Mouse (Mus musculus): ENCODE results near the gene Rnasel. TPM values are rescaled to one million over a fixed set of nuclear protein-coding genes. Genes with fewer than 3 reads are reported as not detected.

The Rnasel gene
- polyA plus RNA-seq, 1 experiment from 2014 or later = 13.8 TPM

GRCm38 (mm10) chr1:153712633-153713032, 36.6 kb upstream of the Rnasel start:
- ATAC-seq (ENCODE audit: low read depth) (no peak), DNase-seq (no peak)
- H3K4me1 ChIP-seq (replicated peaks) = no peaks in the 10 kb centered on the region
- 75% methylated on average over 2 of the region's 2 CpGs for whole genome bisulfite sequencing (ENCODE audit: insufficient replicate concordance)
- H3K9me3 ChIP-seq (replicated peaks) = no peaks in the 10 kb centered on the region
- H3K36me3 ChIP-seq = no peaks in the 10 kb centered on the region
- no peak overlapping the region for H3K4me2 ChIP-seq
- H3K27me3 ChIP-seq = no peaks in the 10 kb centered on the region
- no peak overlapping the region for H3K4me3 ChIP-seq (replicated peaks)
- no peak overlapping the region for H3K27ac ChIP-seq
- no peak overlapping the region for H3K9ac ChIP-seq

- H3K4me3 ChIP-seq (replicated peaks) = no peak overlapping the region
- H3K9ac ChIP-seq = no peak overlapping the region
- no peak overlapping the region for H3K27ac ChIP-seq
- H3K9me3 ChIP-seq (replicated peaks) = no peaks in the 10 kb centered on the region
- WGBS (ENCODE audit: insufficient replicate concordance) = 52% methylated on average over 1 of the region's 1 CpGs
- H3K4me2 ChIP-seq = no peak overlapping the region
- ATAC-seq (ENCODE audit: low read depth) (no peak), DNase-seq (no peak)
- H3K27me3 ChIP-seq = no peaks in the 10 kb centered on the region
- no peaks in the 10 kb centered on the region for H3K36me3 ChIP-seq
- no peaks in the 10 kb centered on the region for H3K4me1 ChIP-seq (replicated peaks)
Measured at GRCm38 (mm10) chr1:153717990-153718389, 31.2 kb upstream of the Rnasel start.

GRCm38 (mm10) chr1:153720935-153721334, 28.3 kb upstream of the Rnasel start:
- Histone ChIP-seq H3K27me3 (no peaks in the 10 kb centered on the region), H3K27ac (no peak overlapping the region), H3K9ac (no peak overlapping the region), H3K36me3 (no peaks in the 10 kb centered on the region), H3K9me3 (replicated peaks) (no peaks in the 10 kb centered on the region), H3K4me1 (replicated peaks) (no peaks in the 10 kb centered on the region), H3K4me3 (replicated peaks) (no peak overlapping the region), H3K4me2 (no peak overlapping the region)
- DNase-seq (no peak), ATAC-seq (ENCODE audit: low read depth) (no peak)
- 74% methylated on average over 7 of the region's 7 CpGs for WGBS (ENCODE audit: insufficient replicate concordance)

GRCm38 (mm10) chr1:153721565-153722310, 27.5 kb upstream of the Rnasel start:
- 61% methylated on average over 9 of the region's 9 CpGs for WGBS (ENCODE audit: insufficient replicate concordance)

GRCm38 (mm10) chr1:153723426-153723825, 25.8 kb upstream of the Rnasel start:
- no peak overlapping the region for H3K9ac ChIP-seq
- no peak overlapping the region for H3K27ac ChIP-seq
- H3K36me3 ChIP-seq = no peaks in the 10 kb centered on the region
- WGBS (ENCODE audit: insufficient replicate concordance) = 60% methylated on average over 9 of the region's 9 CpGs
- H3K4me2 ChIP-seq = no peak overlapping the region
- H3K4me1 ChIP-seq (replicated peaks) = no peaks in the 10 kb centered on the region
- H3K4me3 ChIP-seq (replicated peaks) = no peak overlapping the region
- no peak for ATAC-seq (ENCODE audit: low read depth)
- H3K27me3 ChIP-seq = no peaks in the 10 kb centered on the region
- DNase-seq = no peak
- H3K9me3 ChIP-seq (replicated peaks) = no peaks in the 10 kb centered on the region

More at GRCm38 (mm10) chr1:153721565-153722310, 27.5 kb upstream of the Rnasel start:
- Histone ChIP-seq H3K36me3 (no peaks in the 10 kb centered on the region), H3K4me1 (replicated peaks) (no peaks in the 10 kb centered on the region), H3K4me2 (no peak overlapping the region), H3K27ac (no peak overlapping the region), H3K9me3 (replicated peaks) (no peaks in the 10 kb centered on the region), H3K4me3 (replicated peaks) (no peak overlapping the region), H3K9ac (no peak overlapping the region), H3K27me3 (no peaks in the 10 kb centered on the region)
- ATAC-seq (ENCODE audit: low read depth) (no peak), DNase-seq (no peak)

- DNase-seq (no peak), ATAC-seq (ENCODE audit: low read depth) (no peak)
- Histone ChIP-seq H3K4me2 (no peak overlapping the region), H3K9me3 (replicated peaks) (no peaks in the 10 kb centered on the region), H3K4me3 (replicated peaks) (no peak overlapping the region), H3K9ac (no peak overlapping the region), H3K4me1 (replicated peaks) (no peaks in the 10 kb centered on the region), H3K27me3 (no peaks in the 10 kb centered on the region), H3K27ac (no peak overlapping the region), H3K36me3 (no peaks in the 10 kb centered on the region)
- WGBS (ENCODE audit: insufficient replicate concordance) = 81% methylated on average over 16 of the region's 16 CpGs
Measured at GRCm38 (mm10) chr1:153726636-153727035, 22.6 kb upstream of the Rnasel start.

- ATAC-seq (ENCODE audit: low read depth) (no peak), DNase-seq (no peak)
- Histone ChIP-seq H3K4me1 (replicated peaks) (no peaks in the 10 kb centered on the region), H3K4me3 (replicated peaks) (no peak overlapping the region), H3K4me2 (no peak overlapping the region), H3K36me3 (no peaks in the 10 kb centered on the region), H3K27me3 (no peaks in the 10 kb centered on the region), H3K9me3 (replicated peaks) (no peaks in the 10 kb centered on the region), H3K9ac (no peak overlapping the region), H3K27ac (no peak overlapping the region)
- WGBS (ENCODE audit: insufficient replicate concordance) = 20% methylated on average over 2 of the region's 2 CpGs
Measured at GRCm38 (mm10) chr1:153729806-153730205, 19.4 kb upstream of the Rnasel start.

- no peaks in the 10 kb centered on the region for H3K4me1 ChIP-seq (replicated peaks)
- no peak overlapping the region for H3K4me2 ChIP-seq
- no peak overlapping the region for H3K4me3 ChIP-seq (replicated peaks)
- WGBS (ENCODE audit: insufficient replicate concordance) = 49% methylated on average over 3 of the region's 3 CpGs
- no peak overlapping the region for H3K27ac ChIP-seq
- DNase-seq = no peak
- no peaks in the 10 kb centered on the region for H3K27me3 ChIP-seq
- no peaks in the 10 kb centered on the region for H3K36me3 ChIP-seq
- no peak for ATAC-seq (ENCODE audit: low read depth)
- no peak overlapping the region for H3K9ac ChIP-seq
- no peaks in the 10 kb centered on the region for H3K9me3 ChIP-seq (replicated peaks)
Measured at GRCm38 (mm10) chr1:153730671-153731070, 18.6 kb upstream of the Rnasel start.

GRCm38 (mm10) chr1:153733181-153733580, 16.0 kb upstream of the Rnasel start:
- Histone ChIP-seq H3K9me3 (replicated peaks) (no peaks in the 10 kb centered on the region), H3K9ac (no peak overlapping the region), H3K4me3 (replicated peaks) (no peak overlapping the region), H3K36me3 (no peaks in the 10 kb centered on the region), H3K4me1 (replicated peaks) (no peaks in the 10 kb centered on the region), H3K27me3 (peaks cover 15% of the 10 kb centered on the region), H3K27ac (no peak overlapping the region), H3K4me2 (no peak overlapping the region)
- WGBS (ENCODE audit: insufficient replicate concordance) = 51% methylated on average over 9 of the region's 9 CpGs
- ATAC-seq (ENCODE audit: low read depth) (no peak), DNase-seq (no peak)

- H3K9ac ChIP-seq = no peak overlapping the region
- no peak overlapping the region for H3K4me3 ChIP-seq (replicated peaks)
- no peaks in the 10 kb centered on the region for H3K36me3 ChIP-seq
- no peaks in the 10 kb centered on the region for H3K4me1 ChIP-seq (replicated peaks)
- H3K27ac ChIP-seq = no peak overlapping the region
- ATAC-seq (ENCODE audit: low read depth) = no peak
- 51% methylated on average over 4 of the region's 4 CpGs for WGBS (ENCODE audit: insufficient replicate concordance)
- no peak for DNase-seq
- H3K27me3 ChIP-seq = peaks cover 31% of the 10 kb centered on the region
- H3K4me2 ChIP-seq = no peak overlapping the region
- H3K9me3 ChIP-seq (replicated peaks) = no peaks in the 10 kb centered on the region
Measured at GRCm38 (mm10) chr1:153734866-153735265, 14.4 kb upstream of the Rnasel start.

GRCm38 (mm10) chr1:153736096-153736495, 13.1 kb upstream of the Rnasel start:
- DNase-seq = no peak
- Histone ChIP-seq H3K9me3 (replicated peaks) (no peaks in the 10 kb centered on the region), H3K27ac (no peak overlapping the region), H3K36me3 (no peaks in the 10 kb centered on the region), H3K27me3 (peaks cover 44% of the 10 kb centered on the region), H3K9ac (no peak overlapping the region), H3K4me3 (replicated peaks) (no peak overlapping the region), H3K4me1 (replicated peaks) (no peaks in the 10 kb centered on the region), H3K4me2 (no peak overlapping the region)
- ATAC-seq (ENCODE audit: low read depth) = no peak
- 51% methylated on average over 6 of the region's 6 CpGs for WGBS (ENCODE audit: insufficient replicate concordance)
